Mouse (Mus musculus): Measurements from ENCODE around the gene Spag16.
"Not testable (repeated sequence)": the region's sequence is repeated elsewhere in the genome, so short reads cannot be mapped to it uniquely, and the experiment has no call there.

The Spag16 gene

DNA sequence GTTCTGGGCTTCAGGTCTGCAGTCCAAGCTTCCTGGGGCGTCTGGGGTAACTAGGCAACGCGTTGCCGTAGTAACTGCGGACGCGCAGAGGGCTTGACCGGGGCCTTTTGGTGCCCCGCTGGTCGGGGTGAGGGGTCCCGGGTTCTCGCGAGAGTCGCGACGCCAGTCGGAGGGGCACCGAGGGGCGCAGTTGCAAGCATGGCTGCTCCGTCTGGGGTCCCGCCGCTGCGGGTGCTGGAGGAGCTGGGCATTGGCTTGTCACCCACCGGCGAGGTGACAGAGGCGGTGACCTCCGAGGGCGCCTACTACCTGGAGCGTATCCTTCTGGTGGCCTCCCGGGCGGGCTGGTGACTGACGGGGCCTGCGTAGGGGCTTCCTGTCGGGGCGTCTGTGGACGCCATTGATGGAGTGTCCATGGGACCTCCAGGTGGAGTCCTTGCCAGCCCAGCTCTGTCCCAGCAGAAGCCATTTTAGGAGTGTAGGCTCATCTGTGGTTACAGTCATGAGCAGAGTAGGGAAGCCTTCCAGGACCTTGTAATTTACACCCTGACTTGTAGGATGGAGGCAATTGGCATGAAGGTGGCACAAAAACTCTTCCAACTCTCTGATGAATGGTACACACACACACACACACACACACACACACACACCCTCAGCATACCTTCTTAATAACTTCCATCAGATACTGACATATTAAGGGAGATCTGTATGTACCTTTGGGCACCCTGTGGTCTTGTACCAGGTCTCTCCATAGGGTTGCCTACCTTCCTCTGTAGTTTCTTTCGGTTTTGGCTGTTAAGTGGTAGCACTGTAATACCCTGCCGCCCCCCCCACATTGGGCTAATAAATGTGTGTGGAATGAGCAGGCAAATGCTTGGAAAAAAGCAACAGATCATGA, at the start of gene Spag16:
Gene Spag16, plus strand, starts transcription at position 165 of the 898 bp plus-strand sequence.
- DNase-seq (ENCODE audit: low spot score) = no peak

DNA sequence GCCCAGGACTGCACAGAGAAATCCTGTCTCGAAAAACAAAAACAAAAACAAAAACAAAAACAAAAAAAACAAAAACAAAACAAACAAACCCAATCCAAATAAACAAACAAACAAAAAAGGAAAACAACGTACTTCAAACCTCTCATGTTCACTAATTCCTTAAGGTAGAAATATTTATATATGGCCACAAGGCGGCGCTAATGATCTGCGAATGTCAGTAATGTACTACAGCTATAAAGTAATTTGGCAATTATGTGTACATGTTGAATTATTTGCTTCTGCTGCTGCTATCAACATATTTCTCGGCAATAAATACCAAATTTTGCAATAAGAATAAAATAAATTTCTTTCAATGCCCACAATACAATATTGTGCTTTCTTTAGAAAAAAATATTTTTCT, 41.6 kb upstream of the Spag16 start:
- peak; percentile 25 for DNase-seq (ENCODE audit: low spot score)

DNA sequence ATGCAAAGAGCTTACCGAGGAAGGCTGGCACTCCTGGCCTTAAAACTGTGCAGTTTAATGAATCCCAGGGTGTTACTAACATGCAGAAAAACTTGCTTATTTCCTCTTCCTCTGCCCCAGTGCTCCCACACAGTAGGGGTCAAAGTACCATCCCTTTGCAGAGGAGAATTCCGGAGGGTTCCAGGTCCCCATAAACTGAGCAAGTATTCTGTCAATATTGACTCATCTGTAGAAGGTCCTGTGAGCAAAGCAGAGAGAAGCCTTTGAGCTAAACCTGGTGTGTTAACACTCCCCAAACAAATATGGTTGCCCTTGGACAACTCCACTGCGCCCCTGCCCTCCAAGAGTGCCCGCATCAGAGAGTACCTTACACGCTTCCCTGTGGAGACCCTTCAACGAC, 40.1 kb upstream of the Spag16 start:
- DNase-seq (ENCODE audit: low spot score) = no peak

DNA sequence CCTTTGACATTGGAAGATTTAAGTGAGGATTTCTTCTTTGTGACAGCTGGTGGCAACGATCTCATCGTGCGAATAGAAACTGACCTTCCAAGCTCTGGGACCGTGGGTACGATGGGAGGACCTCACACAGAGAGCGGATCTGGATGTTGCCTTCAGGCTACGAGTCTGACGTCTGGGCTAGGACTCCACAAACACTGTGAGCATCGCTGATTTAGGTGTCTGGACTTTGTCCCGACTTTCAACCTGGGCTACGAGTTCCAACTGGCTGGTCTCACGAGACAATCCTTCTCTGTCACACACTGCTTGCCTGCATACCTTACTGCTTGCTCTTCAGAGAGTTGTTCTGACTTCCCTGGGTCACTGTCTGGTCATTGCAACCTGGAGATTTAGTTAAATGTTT, 39.4 kb upstream of the Spag16 start:
- DNase-seq (ENCODE audit: low spot score) = no peak

DNA sequence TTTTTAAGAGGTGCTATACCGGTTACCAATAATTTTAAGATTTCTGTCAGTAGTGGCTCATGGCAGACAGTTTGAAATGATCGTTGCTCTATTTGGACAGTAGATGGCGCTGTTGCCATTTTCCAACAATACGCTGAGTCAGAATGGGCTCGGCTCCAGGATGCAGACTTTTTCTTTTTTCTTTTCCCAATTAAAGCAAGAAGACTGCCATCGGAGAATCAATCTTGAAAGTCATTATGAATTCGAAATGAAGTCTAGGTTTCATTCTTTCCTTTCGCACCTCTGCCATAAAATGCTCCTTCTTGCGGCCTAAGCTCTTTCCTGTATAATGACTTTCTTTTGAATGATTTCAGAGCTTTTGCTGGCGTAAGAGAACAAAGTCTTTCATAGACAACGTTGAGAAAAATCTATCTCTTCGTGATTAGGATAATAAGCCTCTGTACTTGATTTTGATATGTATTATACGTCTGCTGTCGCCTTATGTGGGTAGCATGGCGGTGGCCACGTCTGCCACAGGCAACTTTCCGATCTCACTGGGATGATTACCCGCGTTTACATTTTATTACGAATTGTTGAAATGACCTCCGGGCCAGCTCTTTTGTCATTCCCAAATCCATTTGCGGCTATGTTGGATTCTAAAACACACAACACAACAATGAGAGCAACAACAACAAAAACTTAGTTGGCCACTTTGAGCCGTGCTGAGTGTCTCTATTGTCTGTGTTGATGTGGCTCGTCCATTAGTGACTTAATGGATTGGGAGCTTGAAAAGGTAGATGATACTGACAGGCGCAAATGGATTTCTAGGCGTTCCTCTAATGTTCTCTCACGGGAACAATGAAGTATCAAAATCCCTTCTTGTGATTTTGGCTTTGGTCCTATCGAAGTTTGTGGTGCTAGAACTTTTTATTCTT, 36.2 kb upstream of the Spag16 start:
- peak; percentile 49 for DNase-seq (ENCODE audit: low spot score)

DNA sequence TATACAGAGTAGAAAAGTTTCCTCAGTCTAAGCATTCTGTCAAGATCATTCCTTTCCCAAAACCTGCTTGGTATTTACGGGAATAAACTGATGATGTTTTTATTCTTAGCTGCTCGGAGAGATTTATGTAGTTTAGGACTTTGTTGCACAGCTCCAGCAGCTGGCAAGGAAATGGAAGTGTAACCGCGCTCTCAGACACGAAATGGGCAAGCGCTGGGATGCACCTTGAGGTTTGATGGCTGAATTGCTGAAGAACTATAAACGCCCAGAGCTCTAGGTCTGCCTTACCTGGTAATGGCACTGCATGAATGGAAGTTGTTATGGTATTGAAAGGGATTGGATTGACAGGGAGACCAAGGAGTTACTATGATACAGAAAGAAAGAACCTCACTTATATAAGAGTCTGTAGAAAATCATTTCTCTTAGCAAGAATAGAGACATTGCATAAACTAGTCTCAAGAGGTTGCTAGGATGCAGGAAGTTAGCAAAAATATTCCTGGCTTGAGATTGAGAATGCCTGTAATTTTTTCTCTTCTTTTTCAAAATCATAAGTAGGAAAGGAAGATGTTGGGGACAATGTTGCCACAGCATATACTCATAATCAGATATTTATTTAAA, 27.7 kb upstream of the Spag16 start:
- DNase-seq (ENCODE audit: low spot score) = no peak

DNA sequence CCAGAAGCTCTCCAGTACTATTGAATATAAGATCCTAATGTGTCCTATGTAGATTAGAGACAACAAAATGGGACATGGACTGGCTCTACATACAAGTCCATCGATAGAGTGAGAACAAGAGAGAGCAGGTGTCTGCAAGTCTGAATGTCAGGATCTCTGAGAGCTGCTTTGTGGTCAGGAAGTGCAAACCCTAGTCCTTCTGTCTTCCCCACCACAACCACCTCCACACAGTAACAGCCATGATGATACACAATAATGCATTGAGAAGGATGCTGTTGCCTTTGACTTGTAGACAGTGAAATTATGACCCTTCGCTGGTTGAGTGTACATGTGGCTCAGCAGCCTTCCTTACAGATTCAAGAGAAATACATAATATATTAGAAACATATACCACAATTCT, 16.6 kb upstream of the Spag16 start:
- no peak for DNase-seq (ENCODE audit: low spot score)

DNA sequence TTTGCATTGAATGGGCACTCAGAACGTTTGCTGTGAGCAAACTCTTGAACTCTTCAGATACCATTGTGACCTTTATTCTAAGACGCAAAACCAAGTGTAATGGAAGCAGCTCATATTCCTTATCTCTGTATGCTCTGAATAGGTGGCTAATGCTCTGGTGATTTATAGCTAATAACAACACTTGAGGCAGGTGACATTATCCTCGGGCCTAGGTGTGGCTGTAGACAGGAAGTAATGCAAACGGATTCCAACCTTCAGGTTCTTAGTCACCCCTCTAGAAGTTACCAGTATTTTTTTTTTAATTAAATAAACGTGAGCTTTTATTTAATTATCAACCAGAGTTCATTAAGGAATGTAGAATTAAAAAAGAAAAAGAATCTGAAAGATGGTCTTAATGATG, 1.1 kb upstream of the Spag16 start:
- not testable (repeated sequence) for DNase-seq (ENCODE audit: low spot score)

DNA sequence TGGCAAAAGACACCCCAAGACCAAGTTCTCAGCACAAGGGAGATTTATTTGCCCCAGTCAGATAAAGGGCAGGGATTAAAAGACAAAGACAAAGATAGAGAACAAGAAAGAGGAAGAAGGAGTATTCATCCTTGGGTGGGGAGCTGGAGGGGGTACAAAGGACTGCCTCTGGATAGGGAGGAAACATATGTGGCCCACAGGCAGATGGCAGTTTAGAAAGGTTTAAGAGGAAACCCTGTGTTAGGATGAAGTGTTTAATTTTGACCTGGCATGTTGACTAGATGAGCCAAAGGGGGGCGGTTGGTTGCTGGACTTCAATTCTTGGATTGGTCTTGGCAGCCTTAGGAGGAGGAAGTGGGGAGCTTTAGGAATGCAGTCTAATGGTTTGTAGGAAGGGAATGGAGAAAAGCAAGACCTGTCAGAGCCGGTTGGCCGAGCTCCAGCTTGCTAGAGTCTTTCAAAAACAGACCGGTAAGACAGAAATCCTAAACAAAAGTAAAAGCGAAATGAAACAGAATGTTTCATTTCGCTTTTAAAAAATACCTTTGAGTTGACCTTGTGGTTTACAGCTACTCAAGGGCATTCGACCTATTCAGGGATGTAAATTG, 2.2 kb downstream of the Spag16 start:
- DNase-seq (ENCODE audit: low spot score) = peak; percentile 0

DNA sequence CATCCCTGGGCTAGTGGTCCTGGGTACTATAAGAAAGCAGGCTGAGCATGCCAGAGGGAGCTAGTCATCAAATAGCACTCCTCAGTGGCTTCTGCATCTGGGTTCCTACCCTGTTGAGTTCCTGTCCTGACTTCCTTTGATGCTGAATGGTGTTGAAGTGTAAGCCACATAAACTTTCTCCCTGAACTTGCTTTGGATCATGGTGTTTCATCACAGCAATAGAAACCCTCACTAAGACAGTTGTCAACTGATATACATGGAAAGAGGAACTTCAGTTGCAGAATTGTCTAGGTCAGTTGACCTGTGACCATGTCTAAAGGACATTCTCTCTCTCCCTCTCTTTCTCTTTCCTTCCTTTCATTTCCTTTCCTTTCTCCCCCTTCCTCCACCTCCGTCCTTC, 3.8 kb downstream of the Spag16 start:
- DNase-seq (ENCODE audit: low spot score) = no peak

DNA sequence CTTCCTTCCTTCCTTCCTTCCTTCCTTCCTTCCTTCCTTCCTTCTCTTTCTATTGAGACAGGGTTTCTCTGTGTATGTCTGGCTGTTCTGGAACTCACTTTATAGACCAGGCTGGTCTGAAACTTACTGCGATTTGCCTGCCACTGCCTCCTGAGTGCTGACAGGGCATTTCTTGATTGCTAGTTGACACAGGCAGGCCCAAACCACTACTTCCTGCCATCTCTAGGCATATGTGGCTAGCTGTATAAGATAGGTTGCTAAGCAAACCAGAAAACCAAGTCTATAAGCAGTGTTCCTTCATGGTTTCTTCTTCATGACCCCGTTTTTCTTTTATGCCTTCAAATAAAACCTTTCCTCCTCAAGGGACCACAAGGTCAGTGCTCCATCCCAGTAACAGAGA, 4.2 kb downstream of the Spag16 start:
- no peak for DNase-seq (ENCODE audit: low spot score)

DNA sequence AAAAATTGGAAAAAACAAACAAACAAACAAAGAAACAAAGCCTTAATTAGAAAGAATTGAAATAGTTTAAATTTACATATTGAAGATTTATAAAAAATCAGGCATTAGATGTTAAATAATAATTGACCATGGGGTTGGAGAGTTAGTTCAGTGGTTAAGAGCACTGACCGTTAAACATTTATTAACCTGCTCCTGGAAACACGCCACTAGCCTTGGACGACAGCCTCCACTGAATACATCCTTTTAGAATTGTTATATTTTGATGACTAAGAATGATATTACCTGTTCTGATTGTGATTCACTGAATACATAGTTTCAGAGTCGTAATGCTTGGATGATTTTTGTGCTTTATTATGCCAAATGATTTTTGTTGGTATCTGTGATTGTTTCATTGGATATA, 6.7 kb downstream of the Spag16 start:
- DNase-seq (ENCODE audit: low spot score) = not testable (repeated sequence)

DNA sequence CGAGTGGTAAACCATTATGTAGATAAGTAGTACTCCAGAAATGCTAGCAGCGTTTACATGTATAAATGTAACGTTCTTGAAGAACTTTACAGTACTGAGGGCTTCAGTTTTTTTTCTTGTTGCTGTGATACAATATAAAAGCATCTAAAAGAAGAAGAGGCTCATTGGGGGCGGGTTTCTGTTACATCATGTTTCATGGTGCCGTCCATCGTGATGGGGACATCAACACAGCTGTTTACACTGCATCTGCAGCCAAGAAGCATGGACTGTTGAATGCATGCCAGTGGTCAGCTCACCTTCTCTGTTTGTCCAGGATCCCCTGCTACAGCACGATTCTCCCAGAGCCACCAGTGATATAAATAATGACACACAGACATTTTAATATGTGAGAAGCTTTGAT, 26.7 kb downstream of the Spag16 start:
- no peak for DNase-seq (ENCODE audit: low spot score)

DNA sequence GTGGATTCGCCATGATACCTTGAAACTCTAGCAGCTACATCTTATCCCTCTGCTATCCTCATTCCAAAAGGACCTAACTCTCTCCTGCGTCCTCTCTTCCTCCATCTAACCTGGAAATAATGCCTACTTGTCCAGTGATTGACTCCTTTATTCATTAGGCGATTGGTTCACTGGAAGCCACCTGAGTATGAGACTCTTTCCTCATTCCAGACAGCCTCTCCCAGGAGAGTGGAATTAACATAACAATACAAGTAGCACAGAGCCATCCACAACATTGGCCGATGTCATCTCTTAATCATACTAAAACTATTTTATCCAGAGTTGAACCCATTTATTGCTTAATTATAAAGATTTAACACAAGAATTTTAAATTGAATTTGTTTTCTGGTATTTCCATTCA, 41.0 kb downstream of the Spag16 start:
- no peak for DNase-seq (ENCODE audit: low spot score)

DNA sequence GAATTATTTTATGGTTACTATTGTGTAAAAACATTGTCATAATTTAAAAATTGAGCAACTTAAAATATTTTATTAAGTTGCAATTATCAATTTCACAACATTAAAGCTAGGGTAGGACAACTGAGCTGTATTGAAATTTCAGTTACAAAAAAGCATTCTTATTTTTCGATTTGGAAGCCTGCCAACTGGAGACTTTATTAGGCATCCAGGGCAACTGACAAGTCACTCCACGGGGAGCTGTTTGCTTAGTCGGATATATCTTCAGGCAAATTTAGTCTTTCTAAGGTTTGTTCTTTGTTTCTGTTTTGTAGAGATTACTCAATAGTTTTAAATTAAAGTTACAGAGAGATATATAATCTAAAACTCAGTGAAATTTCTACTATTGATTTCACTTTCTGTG, 129.8 kb downstream of the Spag16 start:
- DNase-seq (ENCODE audit: low spot score) = no peak

DNA sequence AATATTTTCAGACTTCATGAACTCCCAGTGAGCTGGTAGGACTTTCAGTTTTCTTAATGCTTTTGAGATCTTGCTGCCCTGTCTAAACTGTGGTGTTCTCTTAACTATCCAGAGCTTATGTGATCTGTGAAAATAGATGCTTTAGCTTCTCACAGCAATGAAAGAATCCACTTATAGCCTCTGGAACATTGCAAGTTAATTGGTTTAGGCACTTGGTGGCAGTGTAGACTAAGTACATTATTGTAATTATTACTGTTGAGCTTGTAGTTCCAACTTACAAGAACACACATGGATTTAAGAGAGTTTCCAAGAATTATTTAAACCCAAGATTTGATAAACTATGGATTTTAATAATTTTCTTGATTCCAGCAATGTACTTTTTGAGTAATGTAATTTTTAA, 170.1 kb downstream of the Spag16 start:
- DNase-seq (ENCODE audit: low spot score) = no peak

DNA sequence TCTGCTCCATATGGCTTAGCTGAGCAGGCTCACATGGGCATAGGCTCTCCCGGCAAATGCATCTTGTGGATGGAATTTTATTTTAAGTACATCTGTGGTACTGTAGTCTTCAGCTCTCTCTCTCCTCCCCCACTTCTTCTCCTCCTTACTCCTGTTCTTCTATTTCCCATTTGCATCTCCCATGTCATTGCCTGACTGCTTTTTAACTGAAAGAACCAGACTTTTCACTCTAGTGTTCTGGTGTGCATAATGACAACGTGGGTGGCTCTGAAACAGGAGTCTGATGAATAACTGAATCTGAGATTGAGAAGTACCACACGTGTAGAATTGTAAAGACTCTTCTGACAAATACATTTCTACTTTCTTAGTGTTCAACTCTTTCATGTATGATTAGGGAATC, 186.2 kb downstream of the Spag16 start:
- DNase-seq (ENCODE audit: low spot score) = no peak

DNA sequence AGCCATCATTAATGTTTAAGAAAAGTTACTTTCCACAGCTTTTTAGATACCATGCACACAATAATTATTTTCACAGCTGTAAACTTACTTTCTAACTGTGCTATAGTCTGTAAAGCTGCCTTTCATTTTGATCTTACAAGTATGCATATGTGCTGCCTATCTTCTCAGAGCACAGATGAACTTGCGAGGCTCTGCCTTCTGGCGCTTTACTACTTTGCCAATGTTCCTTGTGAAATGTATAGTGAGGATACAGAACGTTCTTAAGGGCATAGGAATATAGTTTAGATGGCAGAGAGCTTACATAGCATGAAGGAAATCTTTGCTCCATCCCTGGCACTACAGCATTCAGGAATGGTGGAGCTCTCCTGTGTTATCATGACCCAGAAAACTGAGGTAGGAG, 210.6 kb downstream of the Spag16 start:
- DNase-seq (ENCODE audit: low spot score) = no peak

DNA sequence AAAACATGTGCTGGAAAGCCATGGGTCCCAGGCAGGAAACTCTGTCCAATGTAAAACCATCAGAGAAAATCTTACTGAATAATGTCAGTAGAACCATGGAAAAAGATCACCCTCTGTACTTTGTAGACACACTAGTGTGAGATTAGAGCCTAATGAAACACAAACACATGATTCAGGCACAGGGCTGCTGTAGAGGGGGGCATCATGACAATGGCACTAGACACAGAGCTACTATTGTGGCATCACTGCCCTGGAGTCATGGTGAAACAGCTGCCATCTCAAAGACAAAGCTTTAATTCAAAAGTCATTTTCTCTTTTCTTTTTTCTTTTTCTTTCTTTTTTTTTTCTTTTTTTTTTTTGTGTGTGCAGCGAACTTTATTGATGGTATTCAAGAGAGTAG, 240.6 kb downstream of the Spag16 start:
- DNase-seq (ENCODE audit: low spot score) = no peak

DNA sequence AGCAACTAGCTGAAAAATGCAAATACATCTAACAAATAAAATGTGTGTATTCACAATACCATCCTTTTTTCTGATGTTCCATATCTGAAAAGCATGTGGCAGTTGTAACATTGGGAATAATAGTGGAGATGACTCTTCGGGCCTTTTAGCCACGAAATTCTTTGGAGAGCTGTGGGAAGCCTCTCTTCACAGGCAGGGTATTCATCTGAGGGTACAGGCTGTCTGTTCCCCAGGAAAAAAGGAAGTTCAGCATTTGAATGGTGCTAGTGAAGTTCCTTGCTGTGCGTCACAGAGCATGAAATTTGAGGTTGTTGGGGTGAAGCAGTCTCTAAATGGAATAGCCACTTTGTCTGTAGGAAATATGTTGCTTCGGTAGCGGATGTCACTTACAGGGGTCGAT, 246.7 kb downstream of the Spag16 start:
- DNase-seq (ENCODE audit: low spot score) = no peak

DNA sequence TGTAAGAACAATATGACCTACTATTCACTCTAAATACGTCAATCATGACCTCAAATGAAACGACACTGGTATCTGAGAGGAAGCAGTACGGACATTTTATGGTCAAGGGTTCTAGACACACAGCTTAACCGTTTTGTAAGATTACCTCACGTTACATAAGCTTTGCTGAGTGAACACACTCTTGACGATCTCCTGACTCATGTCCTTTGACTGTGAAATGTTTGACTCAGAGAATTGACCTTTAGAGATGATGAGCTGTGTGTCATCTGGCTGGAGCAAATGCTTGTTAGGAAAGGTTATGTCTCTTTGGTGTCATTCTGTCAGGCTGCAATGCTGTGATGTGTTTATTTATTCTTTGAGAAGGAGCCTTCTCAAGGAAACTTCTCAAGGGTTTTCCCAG, 252.0 kb downstream of the Spag16 start:
- no peak for DNase-seq (ENCODE audit: low spot score)

DNA sequence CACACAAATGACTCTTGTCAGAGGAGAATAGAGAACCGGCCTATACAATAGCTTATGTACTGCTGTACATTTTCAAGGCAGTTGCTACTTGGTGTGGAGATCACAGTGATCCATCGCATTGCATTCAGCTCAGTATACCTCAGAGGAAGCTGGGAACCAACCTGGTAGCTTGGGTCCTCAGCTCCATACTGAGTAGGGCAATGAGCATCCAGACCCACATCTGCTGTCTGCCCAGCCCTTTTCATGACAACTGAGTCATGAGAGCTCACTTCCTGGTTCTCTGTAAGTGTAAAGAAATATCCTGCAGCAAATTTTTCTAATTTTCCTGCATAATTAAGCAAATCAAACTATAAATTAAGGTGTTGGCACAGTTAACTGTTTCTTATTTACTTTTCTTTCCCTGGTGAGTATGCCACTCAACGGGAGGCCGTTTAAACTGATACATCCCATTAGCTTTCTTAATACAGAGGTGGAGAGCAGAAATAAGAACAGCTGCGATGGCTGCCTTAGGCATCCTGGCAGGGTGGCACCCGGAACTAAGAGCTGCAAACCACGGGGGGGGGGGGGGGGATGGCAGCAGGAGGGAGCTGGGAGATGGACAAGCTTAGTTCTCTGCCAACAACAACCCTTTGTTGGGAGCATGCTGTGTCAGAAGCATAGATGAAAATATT, 255.6 kb downstream of the Spag16 start:
- DNase-seq (ENCODE audit: low spot score) = no peak

Measured in lung, postnatal 25 days (tissue).